ENCODE assay signal across 8 mouse cellular contexts in genomic region chr7:97984108-97984834, GRCm38 (mm10).
DNase-seq lines count a peak whose midpoint lies in the region; ATAC-seq and TF ChIP-seq lines count a peak whose summit lies in the region.

No protein-coding gene starts in this region.

- no peaks in the 10 kb centered on the region for H3K27me3 ChIP-seq in forebrain, embryonic 14.5 days (replicated peaks; ENCODE audit: control insufficient read depth, insufficient read depth, low read length)
- no peaks in the 10 kb centered on the region for H3K27me3 ChIP-seq in forebrain, embryonic 16.5 days (replicated peaks; ENCODE audit: control insufficient read depth, insufficient read depth, low read length)
- no peaks in the 10 kb centered on the region for H3K27me3 ChIP-seq in midbrain, embryonic 10.5 days (ENCODE audit: low read depth, poor library complexity, severe bottlenecking)
- H3K27me3 ChIP-seq in midbrain, embryonic 15.5 days (replicated peaks): no peaks in the 10 kb centered on the region
- no peaks in the 10 kb centered on the region for H3K27me3 ChIP-seq in small intestine, adult 2 months (ENCODE audit: control insufficient read depth, insufficient read depth, low read length)

- DNase-seq in forebrain, embryonic 14.5 days (ENCODE audit: low spot score): peak; percentile 53
- DNase-seq in midbrain, embryonic 10.5 days (ENCODE audit: low spot score): peak; percentile 67
- peak; percentile 65 to 68 for DNase-seq in kidney, postnatal 4 days
- no peak for DNase-seq in frontal cortex, postnatal 36 days (ENCODE audit: low spot score in 2 of 2)

- no peak for TF ChIP-seq POLR2A in bone marrow macrophage, adult 2 months (IDR thresholded peaks at IDR 0.05; ENCODE audit: borderline replicate concordance, low read depth, low read length)
- no peak for TF ChIP-seq POLR2A in small intestine, adult 2 months (IDR thresholded peaks at IDR 0.05; ENCODE audit: low read depth, low read length)

- H3K27ac ChIP-seq in forebrain, embryonic 14.5 days (ENCODE audit: low read depth, low read length): no peak overlapping the region
- H3K27ac ChIP-seq in forebrain, embryonic 16.5 days (ENCODE audit: low read length): no peak overlapping the region
- no peak overlapping the region for H3K27ac ChIP-seq in midbrain, embryonic 10.5 days (replicated peaks)
- no peak overlapping the region for H3K27ac ChIP-seq in midbrain, embryonic 15.5 days
- no peak overlapping the region for H3K27ac ChIP-seq in bone marrow macrophage, adult 2 months (ENCODE audit: insufficient read depth, low read depth, low read length)
- H3K27ac ChIP-seq in small intestine, adult 2 months (ENCODE audit: insufficient read depth, low read depth, low read length): no peak overlapping the region

- H3K4me3 ChIP-seq in forebrain, embryonic 14.5 days (ENCODE audit: low read depth, low read length): no peak overlapping the region
- H3K4me3 ChIP-seq in forebrain, embryonic 16.5 days (replicated peaks; ENCODE audit: low read length): no peak overlapping the region
- no peak overlapping the region for H3K4me3 ChIP-seq in midbrain, embryonic 10.5 days
- no peak overlapping the region for H3K4me3 ChIP-seq in midbrain, embryonic 15.5 days
- no peak overlapping the region for H3K4me3 ChIP-seq in bone marrow macrophage, adult 2 months (ENCODE audit: insufficient read depth, low read length)
- no peak overlapping the region for H3K4me3 ChIP-seq in small intestine, adult 2 months (ENCODE audit: low read depth, low read length)

- TF ChIP-seq CTCF in bone marrow macrophage, adult 2 months (IDR thresholded peaks at IDR 0.05; ENCODE audit: low read depth, low read length): peak; percentile 58; the same call in 1 of the 2 replicates
- peak; percentile 43; the same call in 1 of the 2 replicates for TF ChIP-seq CTCF in small intestine, adult 2 months (IDR thresholded peaks at IDR 0.05; ENCODE audit: extremely low read depth, insufficient read length, insufficient replicate concordance, low read depth, low read length)

- no peaks in the 10 kb centered on the region for H3K4me1 ChIP-seq in forebrain, embryonic 14.5 days (ENCODE audit: control insufficient read depth, insufficient read depth, low read length)
- no peaks in the 10 kb centered on the region for H3K4me1 ChIP-seq in forebrain, embryonic 16.5 days (replicated peaks; ENCODE audit: control insufficient read depth, insufficient read depth, low read length)
- no peaks in the 10 kb centered on the region for H3K4me1 ChIP-seq in midbrain, embryonic 10.5 days
- no peaks in the 10 kb centered on the region for H3K4me1 ChIP-seq in midbrain, embryonic 15.5 days
- no peaks in the 10 kb centered on the region for H3K4me1 ChIP-seq in bone marrow macrophage, adult 2 months (ENCODE audit: control insufficient read depth, insufficient read depth, low read length)
- H3K4me1 ChIP-seq in small intestine, adult 2 months (ENCODE audit: control insufficient read depth, insufficient read depth, insufficient read length, low read length): no peaks in the 10 kb centered on the region

- no peak for ATAC-seq in forebrain, embryonic 14.5 days
- no peak for ATAC-seq in forebrain, embryonic 16.5 days
- no peak for ATAC-seq in midbrain, embryonic 15.5 days (replicated peaks)

- no peak overlapping the region for H3K4me2 ChIP-seq in forebrain, embryonic 14.5 days (ENCODE audit: low read length)
- H3K4me2 ChIP-seq in forebrain, embryonic 16.5 days (ENCODE audit: low read length): no peak overlapping the region
- no peak overlapping the region for H3K4me2 ChIP-seq in midbrain, embryonic 15.5 days

- H3K9me3 ChIP-seq in forebrain, embryonic 14.5 days (replicated peaks; ENCODE audit: control insufficient read depth, low read length): no peaks in the 10 kb centered on the region
- H3K9me3 ChIP-seq in forebrain, embryonic 16.5 days (ENCODE audit: control insufficient read depth, low read length): no peaks in the 10 kb centered on the region
- H3K9me3 ChIP-seq in midbrain, embryonic 10.5 days (replicated peaks): no peaks in the 10 kb centered on the region
- no peaks in the 10 kb centered on the region for H3K9me3 ChIP-seq in midbrain, embryonic 15.5 days

- WGBS in forebrain, embryonic 14.5 days: 52% methylated on average over 13 of the region's 13 CpGs
- WGBS in forebrain, embryonic 16.5 days: 51% methylated on average over 13 of the region's 13 CpGs
- WGBS in midbrain, embryonic 10.5 days: 49% methylated on average over 13 of the region's 13 CpGs
- 52% methylated on average over 13 of the region's 13 CpGs for WGBS in midbrain, embryonic 15.5 days
- 66% methylated on average over 13 of the region's 13 CpGs for WGBS in small intestine, adult 2 months

- H3K9ac ChIP-seq in forebrain, embryonic 14.5 days (ENCODE audit: low read length): no peak overlapping the region
- no peak overlapping the region for H3K9ac ChIP-seq in forebrain, embryonic 16.5 days (replicated peaks; ENCODE audit: low read depth, low read length)
- no peak overlapping the region for H3K9ac ChIP-seq in midbrain, embryonic 15.5 days

- H3K36me3 ChIP-seq in forebrain, embryonic 14.5 days (ENCODE audit: control insufficient read depth, insufficient read depth, low read length): no peaks in the 10 kb centered on the region
- H3K36me3 ChIP-seq in forebrain, embryonic 16.5 days (ENCODE audit: control insufficient read depth, insufficient read depth): no peaks in the 10 kb centered on the region
- H3K36me3 ChIP-seq in midbrain, embryonic 10.5 days: no peaks in the 10 kb centered on the region
- no peaks in the 10 kb centered on the region for H3K36me3 ChIP-seq in midbrain, embryonic 15.5 days (replicated peaks)
- H3K36me3 ChIP-seq in small intestine, adult 2 months (ENCODE audit: control insufficient read depth, insufficient read depth, low read length): no peaks in the 10 kb centered on the region

Comparison
In these comparisons a context has a peak if more than half of its experiments do, and no peak if none do; other contexts are left out.
1. DNase-seq: peak in forebrain, embryonic 14.5 days (single experiment), midbrain, embryonic 10.5 days (single experiment) and kidney, postnatal 4 days (2 of 2); none in frontal cortex, postnatal 36 days (0 of 2).